Mouse (Mus musculus) kidney, adult 2 months (tissue): Measurements from ENCODE around the gene Car5a.

Experiments
- CTCF ChIP-seq: fragments of 200-500 bp; conservative IDR thresholded peaks from 2 replicates; pipeline ENCODE4 v1.5.1; 2011; ENCODE audit warnings: low read depth, mild to moderate bottlenecking, control low read depth, low read length, moderate library complexity, mixed read lengths; ENCODE audit not compliant: insufficient read depth, insufficient read length
- POLR2A ChIP-seq: fragments of 200-500 bp; IDR thresholded peaks from one replicate; pipeline ENCODE4 v1.6.1; 2011; ENCODE audit warnings: low read depth, low read length, control low read depth

DNA sequence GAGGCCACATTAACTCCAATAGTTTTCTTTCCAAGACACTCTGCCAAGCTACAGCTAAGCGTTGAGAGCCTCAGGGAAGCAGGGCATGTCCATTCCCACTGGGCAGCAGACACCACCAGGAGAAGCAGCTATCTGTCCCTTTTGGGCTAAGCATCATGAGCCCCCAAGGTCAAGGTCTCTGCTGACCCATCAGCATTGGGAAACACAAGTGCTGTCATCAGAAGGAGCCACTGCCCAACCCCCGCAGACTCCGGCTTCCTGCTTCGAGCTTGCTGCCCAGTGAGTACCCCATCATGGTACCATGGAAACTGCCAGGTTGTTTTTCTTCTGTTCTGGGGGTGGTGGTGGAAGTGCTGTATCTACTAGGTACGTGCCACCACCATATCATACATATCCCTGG is 76.5 kb downstream of the Car5a start:
- TF ChIP-seq CTCF: no peak
- TF ChIP-seq POLR2A: no peak
